Mouse (Mus musculus) hindbrain, embryonic 13.5 days (tissue): ENCODE measurements around the gene Gm20897. TPM values are rescaled to one million over a fixed set of nuclear protein-coding genes. Genes with fewer than 3 reads are reported as not detected.
"Not testable (repeated sequence)": the region's sequence is repeated elsewhere in the genome, so short reads cannot be mapped to it uniquely, and the experiment has no call there.

Source experiments
- ATAC-seq: fragments of 200-750 bp; cut with Nextera tagmentation; 2 replicates; pipeline ENCODE4 v1.8.0; 2017; ENCODE audit warnings: moderate TSS enrichment; ENCODE audit not compliant: low FRiP score
- H3K27ac ChIP-seq: fragments of 300-500 bp; sonication (generic); 2 replicates; pipeline ENCODE4 v1.5.1; 2015; ENCODE audit warnings: inconsistent platforms, mild to moderate bottlenecking, moderate library complexity
- H3K27me3 ChIP-seq: fragments of 300-500 bp; sonication (generic); 2 replicates; pipeline ENCODE4 v1.6.1; 2015; ENCODE audit warnings: mild to moderate bottlenecking, inconsistent platforms
- H3K36me3 ChIP-seq: fragments of 300-500 bp; sonication (generic); 2 replicates; pipeline ENCODE4 v1.6.1; 2015; ENCODE audit warnings: mild to moderate bottlenecking, inconsistent platforms
- H3K4me1 ChIP-seq: fragments of 300-500 bp; sonication (generic); replicated peaks from 2 replicates; pipeline ENCODE4 v1.6.1; 2015; ENCODE audit warnings: inconsistent platforms
- H3K4me2 ChIP-seq: fragments of 300-500 bp; sonication (generic); 2 replicates; pipeline ENCODE4 v1.6.1; 2015; ENCODE audit warnings: inconsistent platforms, mild to moderate bottlenecking, moderate library complexity
- H3K4me3 ChIP-seq: fragments of 300-500 bp; sonication (generic); 2 replicates; pipeline ENCODE4 v1.5.1; 2015; ENCODE audit warnings: mild to moderate bottlenecking, inconsistent platforms
- H3K9ac ChIP-seq: fragments of 300-500 bp; sonication (generic); 2 replicates; pipeline ENCODE4 v1.6.1; 2015; ENCODE audit warnings: mild to moderate bottlenecking, inconsistent platforms
- H3K9me3 ChIP-seq: fragments of 300-500 bp; sonication (generic); 2 replicates; pipeline ENCODE4 v1.6.1; 2016; ENCODE audit warnings: inconsistent platforms
- WGBS: fragments of 180-500 bp; shearing (Covaris S2); methylation state at CpG from one replicate; pipeline ENCODE4 v1.1.7; 2015; 5-methylcytosine and 5-hydroxymethylcytosine counted together
- polyA plus RNA-seq: library from polyadenylated mRNA; unstranded; fragments of >200 nt; fragmentation: Nextera tagmentation; extraction: Ambion mirVana; gene quantifications from 2 replicates; pipeline ENCODE4 v1.2.1, GENCODE M21; 2015

Gene Gm20897
- polyA plus RNA-seq, result not detected in 2 replicates

GRCm38 (mm10) chrY:38502138-38502537 lies at the start of gene Gm20897:
TSS of gene Gm20897 (minus strand) at chrY:38502238.
- not testable (repeated sequence) for H3K4me1 ChIP-seq, H3K4me3 ChIP-seq, H3K27ac ChIP-seq, H3K9me3 ChIP-seq, H3K27me3 ChIP-seq, H3K4me2 ChIP-seq, H3K36me3 ChIP-seq, H3K9ac ChIP-seq, ATAC-seq
- WGBS, result 66% methylated on average over 6 of the region's 6 CpGs

Other genes starting within 250 kb of the Gm20897 start
- not detected in 2 replicates for gene Gm21732, start 73.5 kb upstream of the Gm20897 start, polyA plus RNA-seq